Mouse (Mus musculus) yolk sac, embryonic 10.5 days (tissue): ENCODE measurements around the gene Pon1.

Source experiments
- DNase-seq: peaks from one replicate; pipeline ENCODE4 v3.0.0-alpha.2; 2017; ENCODE audit warnings: low spot score

The Pon1 gene

DNA sequence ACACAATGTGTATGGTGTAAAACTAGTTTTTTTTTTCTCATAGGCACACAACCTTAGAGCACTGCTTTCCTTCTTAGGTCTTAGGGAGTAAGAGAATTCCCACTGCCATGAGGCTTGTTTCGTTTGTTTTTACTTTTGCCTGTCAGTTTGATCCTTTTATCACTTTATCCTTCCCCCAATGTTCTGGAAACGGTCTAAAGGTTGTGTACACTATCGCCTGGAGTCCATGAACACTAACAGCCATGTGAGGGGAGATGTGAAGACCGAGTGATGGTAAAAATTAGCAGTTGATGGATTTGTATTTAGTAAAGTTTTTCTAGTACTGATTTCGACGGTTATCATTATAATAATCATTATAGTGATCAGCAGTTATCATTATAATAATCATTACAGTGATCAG is 58.8 kb downstream of the Pon1 start:
- DNase-seq, result no peak

- DNase-seq, result no peak
Measured at GRCm38 (mm10) chr6:5129364-5130093, 64.2 kb downstream of the Pon1 start.

GRCm38 (mm10) chr6:5120229-5120628 is 73.5 kb downstream of the Pon1 start:
- DNase-seq, result no peak

DNA sequence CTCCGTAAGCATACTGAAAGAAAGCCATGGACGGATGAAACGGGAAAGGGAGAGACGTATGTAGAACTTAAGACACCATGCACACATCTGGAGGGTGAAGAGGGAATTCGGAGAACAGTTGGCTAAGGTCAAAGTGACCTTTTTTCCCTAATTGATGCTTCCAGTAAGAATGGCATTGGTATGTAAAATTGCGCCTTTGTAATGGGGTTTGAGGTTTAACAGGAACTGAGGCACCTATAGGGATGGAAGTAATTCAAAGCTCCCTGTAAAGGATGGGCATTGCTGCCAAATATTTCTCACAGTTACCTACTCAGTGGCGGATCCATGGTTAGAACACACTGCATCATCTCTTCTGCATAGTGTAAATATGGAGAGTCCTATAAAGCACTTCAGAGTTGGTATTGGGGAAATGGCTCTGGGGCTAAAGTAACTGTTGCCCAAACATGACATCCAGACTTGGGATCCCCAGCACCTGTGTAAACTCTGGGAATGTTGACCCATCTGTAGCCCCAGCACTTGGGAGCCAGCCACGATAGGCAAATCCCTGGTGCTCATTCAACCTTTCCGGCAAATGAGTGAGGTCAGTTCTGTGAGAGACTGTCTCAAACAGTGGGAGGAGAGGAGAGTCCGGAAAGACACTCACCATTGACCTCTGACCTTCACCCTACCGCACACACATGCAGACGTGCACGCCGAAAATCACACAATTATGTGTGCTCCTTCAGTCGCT is 74.4 kb downstream of the Pon1 start:
- DNase-seq, result no peak
